Mouse (Mus musculus) olfactory bulb, adult 2 months (tissue): ENCODE results near the gene Ccdc13.

Experiments used
- CTCF ChIP-seq: fragments of 200-500 bp; IDR thresholded peaks from 2 replicates; pipeline ENCODE4 v1.5.1; 2012; ENCODE audit warnings: low read depth, mild to moderate bottlenecking, low read length, moderate library complexity; ENCODE audit not compliant: insufficient read depth
- POLR2A ChIP-seq: fragments of 200-500 bp; IDR thresholded peaks from 2 replicates; pipeline ENCODE4 v1.6.1; 2012; ENCODE audit warnings: mild to moderate bottlenecking, low read depth, low read length, moderate library complexity; ENCODE audit not compliant: insufficient read depth

DNA sequence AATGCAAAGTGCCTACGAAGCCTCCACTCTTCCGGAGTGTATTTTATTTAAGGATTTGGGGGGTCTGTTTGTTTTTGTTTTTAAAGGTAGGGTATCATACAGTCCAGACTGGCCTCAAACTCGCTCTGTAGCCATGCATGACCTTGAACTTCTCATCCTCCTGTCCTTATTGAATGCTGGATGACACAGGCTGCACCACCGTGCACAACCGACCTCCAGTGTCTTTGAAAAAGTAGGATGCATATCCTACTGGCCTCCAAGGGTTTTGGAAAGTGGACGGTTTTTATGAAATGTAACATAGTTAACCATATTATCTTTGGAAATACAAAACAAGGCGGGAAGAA, 333 bp upstream of the Ccdc13 start:
- no peak for TF ChIP-seq CTCF
- no peak for TF ChIP-seq POLR2A
